20 mouse cellular contexts compared by ENCODE assay signal in the genomic region with DNA sequence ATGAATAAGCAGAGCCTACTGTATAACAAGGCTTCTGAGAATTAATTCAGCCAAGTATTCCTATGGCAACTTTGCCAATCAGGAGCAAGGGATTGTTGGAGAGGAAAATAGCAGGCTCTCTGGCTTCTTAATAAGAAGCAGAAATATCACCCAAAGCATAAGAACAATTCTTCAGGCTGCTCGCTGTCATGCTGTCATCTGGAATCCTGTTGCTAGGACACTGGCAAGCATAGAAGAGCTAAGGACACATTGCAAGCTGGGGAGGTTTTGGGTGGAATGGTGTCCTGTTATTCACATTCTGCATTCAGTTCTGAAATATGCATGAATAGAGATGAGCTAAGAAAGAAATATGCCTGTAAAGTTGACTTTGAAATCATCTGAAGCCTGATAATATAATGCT.
DNase-seq lines count a peak whose midpoint lies in the region; ATAC-seq lines count a peak whose summit lies in the region.
"Had no signal": no experiment of that assay in that cellular context is flagged by ENCODE, and none has a peak within 500 bp of the region (broad histone marks: within the 10 kb centered on the region; RNA-seq: fewer than 3 reads in every experiment).

No protein-coding gene starts in this region.

- H3K27ac ChIP-seq in liver, embryonic 11.5 days (ENCODE audit: low read depth, low read length), result no peak overlapping the region
- H3K27ac ChIP-seq: gastrocnemius, adult 2 months; heart, embryonic 15.5 days; hindbrain, embryonic 13.5 days; limb, embryonic 12.5 days; liver, embryonic 12.5 days; midbrain, embryonic 12.5 days had no signal

- no peak for DNase-seq in frontal cortex, postnatal 25 days (ENCODE audit: low spot score in 2 of 2)
- DNase-seq in left cerebral cortex, postnatal 14 days (ENCODE audit: low spot score in 2 of 2), result peak; percentile 47 to 61
- no peak for DNase-seq in left cerebral cortex, adult 8-10 months (ENCODE audit: low spot score in 2 of 2)
- peak; percentile 42 to 75 for DNase-seq in right cerebral cortex, postnatal 10 days (ENCODE audit: low spot score in 2 of 2)
- no peak for DNase-seq in right cerebral cortex, postnatal 14 days
- DNase-seq in liver, embryonic 11.5 days (ENCODE audit: low spot score), result no peak
- DNase-seq: adrenal gland, postnatal 14 days; gastrocnemius, adult 2 months; heart, postnatal 36 days; kidney, adult 9 months; kidney, postnatal 14 days; lung, adult 18-20 months; lung, postnatal 14 days had no signal

- intact Hi-C loops in left cerebral cortex, postnatal 14 days (cut with DNase I), result no loop called here

- H3K4me1 ChIP-seq in liver, embryonic 11.5 days (replicated peaks; ENCODE audit: control insufficient read depth, insufficient read depth, low read length), result no peaks in the 10 kb centered on the region
- H3K4me1 ChIP-seq: heart, embryonic 15.5 days; liver, embryonic 12.5 days; midbrain, embryonic 12.5 days had no signal

- H3K4me2 ChIP-seq in liver, embryonic 11.5 days, result no peak overlapping the region
- H3K4me2 ChIP-seq: heart, embryonic 15.5 days; hindbrain, embryonic 13.5 days; limb, embryonic 12.5 days; liver, embryonic 12.5 days; midbrain, embryonic 12.5 days had no signal

- 84% methylated on average over 1 of the region's 1 CpGs for WGBS in liver, embryonic 11.5 days

- no peak overlapping the region for H3K4me3 ChIP-seq in liver, embryonic 11.5 days (ENCODE audit: low read depth, low read length)
- H3K4me3 ChIP-seq: gastrocnemius, adult 2 months; heart, embryonic 15.5 days; hindbrain, embryonic 13.5 days; limb, embryonic 12.5 days; liver, embryonic 12.5 days; midbrain, embryonic 12.5 days had no signal

- no peaks in the 10 kb centered on the region for H3K36me3 ChIP-seq in liver, embryonic 11.5 days (ENCODE audit: control insufficient read depth, insufficient read depth, low read length)
- H3K36me3 ChIP-seq: heart, embryonic 15.5 days; hindbrain, embryonic 13.5 days; limb, embryonic 12.5 days; liver, embryonic 12.5 days; midbrain, embryonic 12.5 days had no signal

- no peaks in the 10 kb centered on the region for H3K27me3 ChIP-seq in liver, embryonic 11.5 days (replicated peaks; ENCODE audit: control insufficient read depth, insufficient read depth, low read length)
- H3K27me3 ChIP-seq: heart, embryonic 15.5 days; hindbrain, embryonic 13.5 days; limb, embryonic 12.5 days; liver, embryonic 12.5 days; midbrain, embryonic 12.5 days had no signal

- ATAC-seq in frontal cortex, adult (ENCODE audit: low TSS enrichment), result peak; percentile 65
- no peak for ATAC-seq in liver, embryonic 11.5 days (replicated peaks; ENCODE audit: low FRiP score)
- ATAC-seq: CD4-positive, CD25-positive, alpha-beta regulatory T cell, adult 4 months; liver, embryonic 12.5 days had no signal

- H3K9ac ChIP-seq in liver, embryonic 11.5 days (ENCODE audit: low read depth, low read length), result no peak overlapping the region
- H3K9ac ChIP-seq: heart, embryonic 15.5 days; hindbrain, embryonic 13.5 days; limb, embryonic 12.5 days; liver, embryonic 12.5 days; midbrain, embryonic 12.5 days had no signal

- H3K9me3 ChIP-seq in liver, embryonic 11.5 days (ENCODE audit: control insufficient read depth, low read length), result no peaks in the 10 kb centered on the region; the same call in 1 of the 2 replicates
- H3K9me3 ChIP-seq: heart, embryonic 15.5 days; hindbrain, embryonic 13.5 days; limb, embryonic 12.5 days; midbrain, embryonic 12.5 days had no signal

Comparison
In these comparisons a context has a peak if more than half of its experiments do, and no peak if none do; other contexts are left out.
1. DNase-seq: peak in left cerebral cortex, postnatal 14 days (2 of 2) and right cerebral cortex, postnatal 10 days (2 of 2); none in frontal cortex, postnatal 25 days (0 of 2), left cerebral cortex, adult 8-10 months (0 of 2), right cerebral cortex, postnatal 14 days (single experiment) and liver, embryonic 11.5 days (single experiment).